Mouse (Mus musculus) cerebellum, adult (tissue): ENCODE results near the gene Junb.
A peak's percentile ranks its signal among the peaks of the same experiment; 100 is the strongest.

Experiments used
- ATAC-seq: cut with Nextera tagmentation; 2 replicates; pipeline ENCODE4 v1.9.2; 2017; ENCODE audit warnings: mild to moderate bottlenecking, moderate library complexity, mixed read lengths; ENCODE audit not compliant: insufficient number of reproducible peaks, low FRiP score, low TSS enrichment

Gene Junb

DNA sequence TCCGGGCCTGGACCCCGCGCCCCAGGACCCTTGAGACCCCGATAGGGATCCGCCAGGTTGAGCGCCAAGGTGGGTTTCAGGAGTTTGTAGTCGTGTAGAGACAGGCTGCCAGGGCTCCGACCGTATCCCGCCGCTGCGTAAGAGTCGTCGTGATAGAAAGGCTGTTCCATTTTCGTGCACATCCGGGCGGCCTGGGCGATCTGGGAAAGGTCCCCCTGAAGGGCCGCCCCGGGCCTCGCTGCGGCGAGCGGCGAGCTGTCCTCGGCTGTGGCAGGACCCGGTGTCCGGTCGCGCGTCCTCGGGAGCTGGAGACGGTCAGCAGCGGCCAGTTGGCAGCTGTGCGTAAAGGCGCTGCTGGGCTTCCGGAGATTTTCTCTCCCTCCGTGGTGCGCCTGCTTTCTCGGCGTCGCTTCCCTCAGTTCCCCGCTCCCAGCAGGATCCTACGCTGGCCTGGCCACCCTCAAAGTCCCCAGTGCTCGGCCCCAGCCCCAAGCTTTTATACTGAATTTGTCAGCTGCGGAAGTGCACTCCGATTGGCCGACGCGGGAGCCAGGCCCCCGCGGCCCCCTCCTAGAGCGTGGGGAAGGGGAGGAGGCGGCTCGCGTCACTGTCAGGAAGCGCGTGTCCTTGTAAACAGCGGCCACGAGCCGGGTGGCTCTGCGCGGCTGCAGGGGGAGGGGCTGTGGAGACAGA is at the start of gene Junb:
Gene Junb, minus strand, starts transcription at position 471 of the 693 bp plus-strand sequence.
- peak; percentile 29; the same call in 1 of the 2 replicates for ATAC-seq

DNA sequence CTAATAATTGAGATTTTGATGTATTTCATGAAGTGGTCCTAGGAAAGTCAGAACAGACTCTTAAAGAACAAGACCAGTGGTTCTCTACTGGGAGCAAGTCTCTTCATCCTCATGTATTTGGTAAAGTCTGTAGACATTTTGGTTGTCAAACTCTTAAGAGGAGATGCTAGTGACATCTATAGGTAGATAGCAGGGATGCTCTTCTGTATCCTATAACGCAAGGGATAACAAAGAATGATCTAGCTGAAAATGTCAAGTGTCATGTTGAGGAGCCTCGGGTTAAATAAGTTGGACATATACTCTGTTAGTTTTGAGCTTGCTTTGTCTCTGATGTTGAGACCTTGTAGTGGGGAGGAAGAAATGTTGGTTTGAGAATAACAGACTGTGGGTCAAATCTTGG is 49.4 kb upstream of the Junb start:
- no peak for ATAC-seq

DNA sequence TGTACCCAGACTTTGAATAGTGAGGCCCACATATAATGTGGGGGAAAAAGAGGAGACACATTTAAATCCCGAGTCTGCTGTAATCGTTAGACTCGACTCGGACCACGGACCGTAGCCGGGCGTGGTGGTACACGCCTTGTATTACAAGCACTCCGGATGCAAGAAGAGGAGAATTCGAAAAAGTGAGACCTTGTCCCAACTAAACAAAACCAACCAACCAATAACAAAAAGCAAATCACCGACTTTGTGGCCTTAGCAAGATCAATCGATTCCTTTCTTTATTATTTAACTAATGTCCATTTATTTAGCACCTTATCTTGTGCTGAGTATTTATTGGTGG is 49.0 kb upstream of the Junb start:
- ATAC-seq = no peak

GRCm38 (mm10) chr8:85026670-85027515 is 48.4 kb upstream of the Junb start, which contains the start of gene Trir:
TSS of gene Trir (plus strand) at chr8:85026823.
- peak; percentile 76 for ATAC-seq

- peak; percentile 89 for ATAC-seq
Measured at GRCm38 (mm10) chr8:85025098-85025932, 46.8 kb upstream of the Junb start, which contains the start of gene Asna1. TSS of gene Asna1 (minus strand) at chr8:85025281.

DNA sequence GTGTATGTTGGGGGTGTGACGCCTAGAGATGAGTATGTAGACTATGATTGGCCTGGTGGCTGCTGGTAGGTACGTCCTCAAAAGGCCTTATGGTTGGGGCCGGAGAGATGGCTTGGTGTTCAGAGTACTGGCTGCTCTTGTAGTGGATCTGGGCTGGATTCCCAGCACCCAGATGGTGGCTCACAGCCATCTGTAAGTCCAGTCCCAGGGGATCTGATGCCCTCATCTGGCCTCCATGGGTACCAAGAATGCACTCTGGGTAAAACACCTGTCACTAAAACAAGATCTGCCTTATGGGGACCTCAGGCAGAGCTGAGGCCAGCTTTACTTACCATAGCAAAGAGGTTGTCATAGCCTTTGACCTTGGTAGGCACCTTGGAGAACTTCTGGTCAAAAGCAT is 45.3 kb upstream of the Junb start:
- no peak for ATAC-seq

DNA sequence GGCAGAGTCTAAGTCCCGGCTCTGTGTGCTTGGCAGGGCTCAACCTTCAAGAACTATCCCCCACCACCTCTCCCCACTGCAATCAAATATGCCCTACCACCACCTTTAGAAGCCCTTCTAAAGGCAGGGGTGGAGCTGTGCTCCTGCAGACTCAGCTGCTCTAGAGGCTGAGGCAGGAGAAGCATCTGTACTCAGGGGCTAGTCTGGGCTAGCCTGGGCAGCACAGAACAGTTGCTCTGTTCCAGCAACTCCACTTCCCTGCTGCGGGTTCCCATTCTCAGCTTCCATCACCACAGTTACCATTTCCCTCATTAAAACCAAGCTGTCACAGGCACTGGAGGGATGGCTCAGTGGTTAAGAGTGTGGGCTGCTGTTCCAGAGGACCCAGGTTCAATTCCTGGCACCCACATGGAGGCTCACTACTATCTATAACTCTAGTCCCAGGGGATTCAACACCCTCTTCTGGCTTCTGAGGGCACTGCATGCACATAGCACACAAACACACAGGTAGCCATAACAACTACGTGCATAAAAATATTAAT is 43.1 kb upstream of the Junb start:
- ATAC-seq = no peak

DNA sequence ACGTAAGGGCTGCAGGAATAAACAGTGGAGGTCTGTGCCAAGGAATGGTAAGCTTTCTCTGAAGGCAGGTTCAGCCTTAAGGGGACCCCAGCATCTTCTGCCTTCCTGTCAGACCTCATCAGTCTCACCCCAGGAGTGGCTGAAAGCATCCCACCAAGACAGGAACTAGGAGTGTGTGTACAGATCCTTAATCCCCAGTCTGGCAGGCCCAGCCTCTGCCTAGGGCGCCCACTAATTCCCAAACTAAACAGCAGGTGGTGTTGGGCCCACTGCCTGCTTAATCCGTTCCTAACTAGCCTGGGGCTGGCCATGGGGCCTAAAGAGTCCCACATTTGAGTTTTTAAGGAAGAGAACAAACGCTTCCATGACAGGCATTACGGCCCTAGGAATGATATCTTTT is 38.7 kb upstream of the Junb start:
- no peak for ATAC-seq

GRCm38 (mm10) chr8:85016724-85017123 is 38.2 kb upstream of the Junb start:
- ATAC-seq = no peak

- no peak for ATAC-seq
Measured at GRCm38 (mm10) chr8:85014431-85014830, 35.9 kb upstream of the Junb start, which contains the start of gene Best2. TSS of gene Best2 (minus strand) at chr8:85014531.

GRCm38 (mm10) chr8:85013230-85013840 is 34.8 kb upstream of the Junb start:
- ATAC-seq = peak; percentile 68; the same call in 1 of the 2 replicates

DNA sequence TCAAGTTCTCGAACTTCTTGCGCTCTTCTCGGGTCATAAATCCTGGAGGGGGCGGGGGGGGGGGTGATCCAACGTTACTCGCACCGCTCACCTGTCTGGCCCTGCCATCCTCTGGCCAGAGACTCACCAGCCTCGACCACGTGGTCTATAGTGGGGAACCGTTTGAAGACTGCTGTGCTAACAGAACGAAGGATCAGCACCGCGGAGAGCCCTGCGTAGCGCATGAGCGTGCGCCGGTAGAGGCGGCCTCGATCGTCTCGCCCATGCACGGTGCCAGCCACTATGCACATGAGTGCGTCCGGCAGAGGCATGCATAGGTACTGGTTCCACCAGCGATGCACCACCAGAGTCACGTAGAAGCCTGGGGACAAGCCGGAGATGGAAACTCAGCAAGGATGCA is 32.7 kb upstream of the Junb start:
- ATAC-seq = no peak

GRCm38 (mm10) chr8:85007686-85008085 is 29.2 kb upstream of the Junb start:
- no peak for ATAC-seq

DNA sequence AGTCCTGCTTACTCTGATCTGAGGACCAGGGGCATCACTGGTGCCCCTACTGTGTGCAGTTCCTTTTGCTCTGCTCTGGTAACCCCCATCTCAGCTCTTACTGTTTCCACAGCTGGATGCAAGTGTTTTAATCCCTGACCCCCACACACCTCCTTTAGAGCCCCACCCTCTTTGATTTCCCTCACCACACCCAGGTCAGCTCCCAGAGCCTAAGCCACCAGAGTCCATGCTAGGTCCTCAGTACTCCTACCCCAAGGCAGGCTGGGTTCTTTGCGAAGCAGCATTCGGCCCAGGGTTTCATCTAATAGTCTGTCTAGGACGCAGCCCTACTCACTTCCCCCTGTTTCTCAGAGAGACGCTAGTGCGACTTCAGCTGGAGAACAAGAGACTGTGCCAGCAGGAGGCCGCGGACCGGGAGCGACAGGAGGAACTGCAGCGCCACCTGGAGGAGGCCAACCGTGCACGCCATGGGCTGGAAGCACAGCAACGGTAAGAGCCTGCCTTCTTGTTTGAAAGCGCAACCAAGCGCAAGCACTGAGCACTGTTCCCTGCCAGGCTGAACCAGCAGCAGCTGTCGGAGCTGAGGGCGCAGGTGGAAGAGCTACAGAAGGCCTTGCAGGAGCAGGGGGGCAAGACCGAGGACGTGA is 19.3 kb upstream of the Junb start:
- ATAC-seq = peak; percentile 93

GRCm38 (mm10) chr8:84996978-84997377 is 18.5 kb upstream of the Junb start:
- no peak for ATAC-seq

DNA sequence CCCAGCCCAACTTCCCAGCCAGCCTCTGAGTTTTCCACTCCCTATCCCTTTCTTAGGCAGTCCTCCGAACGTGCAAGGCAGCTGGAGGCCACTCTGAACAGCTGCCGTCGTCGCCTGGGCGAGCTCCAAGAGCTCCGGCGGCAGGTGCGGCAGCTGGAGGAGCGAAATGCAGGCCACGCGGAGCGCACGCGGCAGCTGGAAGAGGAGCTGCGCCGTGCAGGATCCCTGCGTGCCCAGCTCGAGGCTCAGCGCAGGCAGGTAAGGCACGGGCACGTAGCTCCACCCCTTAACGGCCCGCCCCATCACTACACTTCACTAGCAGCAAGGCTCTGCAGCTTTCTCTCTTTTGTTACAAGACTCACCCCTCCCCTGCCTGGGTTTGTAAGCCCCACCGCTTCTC is 17.2 kb upstream of the Junb start:
- ATAC-seq = no peak

DNA sequence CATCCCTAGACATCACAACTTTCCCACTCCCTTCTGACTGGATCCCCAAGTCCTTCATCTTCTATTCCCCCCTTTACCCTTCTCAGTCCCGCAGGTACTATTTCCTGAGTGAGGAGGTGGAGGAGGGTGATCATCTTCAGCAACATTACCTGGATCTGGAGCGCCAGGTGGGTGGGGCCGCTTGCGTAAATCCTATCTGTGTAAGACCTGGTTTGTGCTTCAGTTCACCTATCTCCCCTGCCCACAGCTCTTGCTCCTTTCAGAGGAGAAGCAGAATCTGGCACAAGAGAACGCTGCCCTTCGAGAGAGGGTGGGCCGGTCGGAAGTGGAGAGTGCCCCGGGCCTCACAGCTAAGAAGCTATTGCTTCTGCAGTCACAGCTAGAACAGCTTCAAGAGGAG is 15.9 kb upstream of the Junb start:
- no peak for ATAC-seq

DNA sequence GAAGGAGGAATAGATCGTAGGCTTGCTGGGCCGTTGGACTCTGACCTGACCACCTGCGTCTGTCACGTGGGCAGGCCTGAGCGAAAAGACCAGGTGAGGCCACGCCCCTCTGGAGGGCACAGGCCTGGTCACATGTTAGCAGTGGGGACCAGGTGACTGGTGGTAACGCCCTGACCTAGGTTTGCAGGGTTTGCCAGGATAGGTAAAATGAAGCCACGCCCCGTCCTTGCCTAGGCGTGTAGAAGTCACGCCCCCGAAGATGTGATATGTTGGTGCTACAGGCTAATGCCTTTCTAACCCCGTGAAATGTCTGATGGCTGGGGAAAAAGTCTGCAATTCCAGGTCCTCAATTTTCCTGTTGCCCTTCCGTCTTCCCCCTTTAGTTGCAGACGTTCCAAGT is 12.3 kb upstream of the Junb start:
- peak; percentile 32 for ATAC-seq

DNA sequence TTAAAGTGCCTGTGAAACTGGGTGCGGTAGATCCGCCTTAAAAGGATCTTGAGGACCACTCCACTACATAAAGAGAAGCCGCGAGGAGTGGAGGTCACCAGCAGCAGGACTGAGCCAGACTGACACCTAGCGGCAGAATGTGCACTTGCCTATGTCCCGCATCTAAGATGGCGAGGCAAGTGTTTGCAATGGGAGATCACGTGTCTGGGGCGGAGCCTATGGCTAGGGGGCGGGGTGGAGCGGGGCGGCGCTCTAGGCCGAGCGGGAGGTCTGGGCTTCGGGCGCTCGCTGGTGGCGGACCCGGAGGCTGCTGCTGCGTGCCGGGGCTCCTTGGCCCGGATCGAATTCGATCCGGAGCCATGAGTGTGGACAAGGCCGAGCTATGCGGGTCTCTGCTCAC is 11.8 kb upstream of the Junb start, which contains the start of gene Hook2:
Gene Hook2, plus strand, starts transcription at position 255 of the 400 bp plus-strand sequence.
- ATAC-seq = peak; percentile 69
